Mouse (Mus musculus) stomach, postnatal 0 days (tissue): ENCODE results near the gene Wdr66.

Experiments used
- CTCF ChIP-seq: IDR thresholded peaks from 2 replicates; pipeline ENCODE4 v1.5.1; 2016; ENCODE audit warnings: antibody characterized with exemption, low read depth, mild to moderate bottlenecking, moderate library complexity
- EP300 ChIP-seq: optimal IDR thresholded peaks from 2 replicates; pipeline ENCODE3; 2016; ENCODE audit warnings: antibody characterized with exemption

DNA sequence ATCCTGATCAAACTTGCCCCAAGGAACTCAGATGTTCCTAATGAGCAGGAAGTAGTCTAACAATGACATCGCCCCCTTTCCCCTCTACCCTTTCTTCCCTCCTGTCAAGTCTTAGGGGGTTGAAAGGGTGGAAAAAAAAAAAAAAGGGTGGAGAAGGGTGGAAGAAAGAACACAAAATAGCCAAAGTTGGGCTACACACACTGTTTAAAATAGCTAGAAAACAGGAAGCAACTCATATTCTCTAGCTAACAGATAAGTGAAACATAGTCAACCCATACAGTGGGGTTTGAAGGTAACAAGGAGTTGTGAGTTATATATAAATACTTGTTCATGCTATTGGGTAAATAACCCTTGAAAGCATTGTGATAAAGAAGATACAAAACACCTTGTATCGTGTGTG, 19.7 kb upstream of the Wdr66 start:
- no peak for TF ChIP-seq CTCF
- no peak for TF ChIP-seq EP300
